Mouse (Mus musculus) MEL (cell line): ENCODE data around the gene Lrrc4.

Source experiments
- BHLHE40 ChIP-seq: IDR thresholded peaks from 2 replicates; pipeline ENCODE4 v1.6.1; 2012; ENCODE audit warnings: low read depth, mild to moderate bottlenecking, inconsistent platforms, low read length, improper control_type of control experiment, borderline replicate concordance
- CTCF ChIP-seq, 3 experiments: IDR thresholded peaks in 2 of 3; conservative IDR thresholded peaks in 1 of 3; 2 replicates each; pipeline ENCODE4 v1.5.1; 2011 to 2012; ENCODE audit warnings: low read length in 3 of 3, low read depth in 2 of 3, mild to moderate bottlenecking in 2 of 3, improper control_type of control experiment in 1 of 3, inconsistent platforms in 1 of 3, mixed read lengths in 1 of 3, moderate library complexity in 1 of 3; ENCODE audit not compliant: control insufficient read depth in 1 of 3, insufficient read depth in 1 of 3, poor library complexity in 1 of 3, severe bottlenecking in 1 of 3
- E2F4 ChIP-seq: IDR thresholded peaks from 2 replicates; pipeline ENCODE4 v1.6.1; 2011; ENCODE audit warnings: low read depth, low read length, improper control_type of control experiment, borderline replicate concordance
- EP300 ChIP-seq, 2 experiments: IDR thresholded peaks; 2 replicates each; pipeline ENCODE4 v1.6.1; 2011; ENCODE audit warnings: improper control_type of control experiment in 2 of 2, low read length in 2 of 2, low read depth in 1 of 2, mild to moderate bottlenecking in 1 of 2
- MAX ChIP-seq: IDR thresholded peaks from 2 replicates; pipeline ENCODE4 v1.6.1; 2011; ENCODE audit warnings: low read length, improper control_type of control experiment
- MEF2A ChIP-seq: IDR thresholded peaks from 2 replicates; pipeline ENCODE4 v1.6.1; 2014; ENCODE audit warnings: low read depth, mild to moderate bottlenecking, inconsistent platforms, low read length, improper control_type of control experiment; ENCODE audit not compliant: poor library complexity, insufficient replicate concordance, severe bottlenecking; ENCODE audit errors: extremely low read depth
- MYC ChIP-seq: IDR thresholded peaks from 2 replicates; pipeline ENCODE4 v1.6.1; 2011; ENCODE audit warnings: low read depth, mild to moderate bottlenecking, low read length, improper control_type of control experiment, moderate library complexity
- POLR2A ChIP-seq, 2 experiments: IDR thresholded peaks; 2 replicates each; pipeline ENCODE4 v1.6.1; 2011 to 2012; ENCODE audit warnings: low read length in 2 of 2, mild to moderate bottlenecking in 2 of 2, control low read depth in 1 of 2, improper control_type of control experiment in 1 of 2, low read depth in 1 of 2, moderate library complexity in 1 of 2; ENCODE audit not compliant: control insufficient read depth in 1 of 2, insufficient read depth in 1 of 2, poor library complexity in 1 of 2
- POLR2AphosphoS5 ChIP-seq: IDR thresholded peaks from 2 replicates; pipeline ENCODE4 v1.6.1; 2012; ENCODE audit warnings: low read depth, borderline replicate concordance, mild to moderate bottlenecking, inconsistent platforms, low read length, moderate library complexity, mixed read lengths
- SIN3A ChIP-seq: IDR thresholded peaks from 2 replicates; pipeline ENCODE4 v1.6.1; 2012; ENCODE audit warnings: low read length, improper control_type of control experiment, inconsistent platforms
- USF1 ChIP-seq: IDR thresholded peaks from 2 replicates; pipeline ENCODE4 v1.6.1; 2014; ENCODE audit warnings: low read depth, mild to moderate bottlenecking, inconsistent platforms, low read length, improper control_type of control experiment, moderate library complexity
- USF2 ChIP-seq, 2 experiments: IDR thresholded peaks; 2 replicates each; pipeline ENCODE4 v1.6.1; 2011 to 2012; ENCODE audit warnings: improper control_type of control experiment in 2 of 2, low read length in 2 of 2, borderline replicate concordance in 1 of 2, inconsistent platforms in 1 of 2, low read depth in 1 of 2, mild to moderate bottlenecking in 1 of 2; ENCODE audit not compliant: insufficient read depth in 1 of 2
- ZMIZ1 ChIP-seq: IDR thresholded peaks from 2 replicates; pipeline ENCODE4 v1.6.1; 2012; ENCODE audit warnings: low read depth, mild to moderate bottlenecking, inconsistent platforms, low read length, improper control_type of control experiment, moderate library complexity

GRCm38 (mm10) chr6:28729649-28730048, 101.9 kb downstream of the Lrrc4 start:
- TF ChIP-seq POLR2AphosphoS5 = no peak
- TF ChIP-seq MAX = no peak
- TF ChIP-seq EP300 (IDR thresholded peaks at IDR 0.05; ENCODE audit: low read depth in 1 of 2, low read length in 2 of 2) = no peak
- no peak for TF ChIP-seq POLR2A (IDR thresholded peaks at IDR 0.05; ENCODE audit: control insufficient read depth in 1 of 2, insufficient read depth in 1 of 2, low read depth in 1 of 2, low read length in 2 of 2, poor library complexity in 1 of 2)
- TF ChIP-seq CTCF (IDR thresholded peaks at IDR 0.05 in 2 of 3, conservative IDR thresholded peaks at IDR 0.05 in 1 of 3; ENCODE audit: control insufficient read depth in 1 of 3, insufficient read depth in 1 of 3, low read depth in 2 of 3, low read length in 3 of 3, poor library complexity in 1 of 3, severe bottlenecking in 1 of 3) = no peak
- no peak for TF ChIP-seq E2F4
- no peak for TF ChIP-seq USF2 (IDR thresholded peaks at IDR 0.05; ENCODE audit: borderline replicate concordance in 1 of 2, insufficient read depth in 1 of 2, low read depth in 1 of 2, low read length in 2 of 2)
- no peak for TF ChIP-seq MEF2A
- no peak for TF ChIP-seq USF1
- TF ChIP-seq BHLHE40 = no peak
- TF ChIP-seq SIN3A = no peak
- TF ChIP-seq MYC = no peak
- no peak for TF ChIP-seq ZMIZ1
